Mouse (Mus musculus) stomach, postnatal 0 days (tissue): ENCODE data around the gene Cldn22. TPM values are rescaled to one million over a fixed set of nuclear protein-coding genes. Genes with fewer than 3 reads are reported as not detected.
A peak's percentile ranks its signal among the peaks of the same experiment; 100 is the strongest.

ENCODE experiments used
- ATAC-seq: fragments of 200-750 bp; cut with Nextera tagmentation; 2 replicates; pipeline ENCODE4 v1.8.0; 2017; ENCODE audit not compliant: low FRiP score, low TSS enrichment
- DNase-seq: peaks from one replicate; pipeline ENCODE4 v3.0.0-alpha.2; 2016; ENCODE audit warnings: low spot score
- H3K27ac ChIP-seq: fragments of 300-500 bp; sonication (generic); replicated peaks from 2 replicates; pipeline ENCODE4 v1.5.1; 2014; ENCODE audit warnings: mild to moderate bottlenecking, control low read depth
- H3K27me3 ChIP-seq: fragments of 300-500 bp; sonication (generic); 2 replicates; pipeline ENCODE4 v1.6.1; 2014; ENCODE audit warnings: low read length; ENCODE audit not compliant: control insufficient read depth, insufficient read depth
- H3K36me3 ChIP-seq: fragments of 300-500 bp; sonication (generic); 2 replicates; pipeline ENCODE4 v1.6.1; 2014; ENCODE audit warnings: low read length, mixed read lengths; ENCODE audit not compliant: control insufficient read depth, insufficient read depth
- H3K4me1 ChIP-seq: fragments of 300-500 bp; sonication (generic); replicated peaks from 2 replicates; pipeline ENCODE4 v1.6.1; 2014; ENCODE audit warnings: antibody characterized with exemption; ENCODE audit not compliant: control insufficient read depth, insufficient read depth
- H3K4me2 ChIP-seq: fragments of 300-500 bp; sonication (generic); replicated peaks from 2 replicates; pipeline ENCODE4 v1.6.1; 2014; ENCODE audit warnings: low read depth, mild to moderate bottlenecking, control low read depth, moderate library complexity
- H3K4me3 ChIP-seq: fragments of 300-500 bp; sonication (generic); 2 replicates; pipeline ENCODE4 v1.5.1; 2014; ENCODE audit warnings: low read depth, low read length, control low read depth
- H3K9ac ChIP-seq: fragments of 300-500 bp; sonication (generic); 2 replicates; pipeline ENCODE4 v1.6.1; 2014; ENCODE audit warnings: mild to moderate bottlenecking, low read length, control low read depth, mixed read lengths
- H3K9me3 ChIP-seq: fragments of 300-500 bp; sonication (generic); 2 replicates; pipeline ENCODE4 v1.6.1; 2016; ENCODE audit warnings: low read length; ENCODE audit not compliant: control insufficient read depth
- CTCF ChIP-seq: IDR thresholded peaks from 2 replicates; pipeline ENCODE4 v1.5.1; 2016; ENCODE audit warnings: antibody characterized with exemption, low read depth, mild to moderate bottlenecking, moderate library complexity
- EP300 ChIP-seq: optimal IDR thresholded peaks from 2 replicates; pipeline ENCODE3; 2016; ENCODE audit warnings: antibody characterized with exemption
- WGBS: fragments of 180-500 bp; shearing (Covaris S2); extraction: QIAGEN DNeasy Blood & Tissue Kit; methylation state at CpG from one replicate; pipeline ENCODE4 v1.1.7; 2014; 5-methylcytosine and 5-hydroxymethylcytosine counted together
- polyA plus RNA-seq: library from polyadenylated mRNA; unstranded; fragments of >200 nt; fragmentation: Nextera tagmentation; extraction: Ambion mirVana; gene quantifications from 2 replicates; pipeline ENCODE4 v1.2.1, GENCODE M21; 2015

Cldn22 gene
- polyA plus RNA-seq, 1 experiment from 2014 or later = not detected

DNA sequence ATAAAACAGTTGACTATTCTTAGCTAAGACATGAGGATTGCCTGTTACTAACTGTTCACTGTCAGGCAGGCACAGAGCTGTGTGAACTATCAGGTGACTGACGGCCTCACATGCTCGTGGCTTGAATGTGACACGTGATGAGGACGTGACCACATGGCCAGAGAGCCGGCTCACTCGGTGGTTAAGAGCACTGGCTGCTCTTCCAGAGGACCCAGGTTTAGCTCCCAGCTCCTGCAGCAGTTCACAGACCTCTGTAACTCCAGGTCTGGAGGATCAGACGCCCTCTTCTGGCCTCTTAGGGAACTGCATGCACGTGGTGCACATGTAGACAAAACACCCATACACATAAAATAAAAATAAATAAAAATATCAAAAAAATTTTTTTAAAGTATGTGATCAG is 25.6 kb downstream of the Cldn22 start:
- ATAC-seq (no peak), DNase-seq (no peak)
- no peak overlapping the region for H3K4me3 ChIP-seq
- H3K27ac ChIP-seq = no peak overlapping the region
- no peaks in the 10 kb centered on the region for H3K4me1 ChIP-seq
- WGBS = 77% methylated on average over 8 of the region's 8 CpGs
- H3K4me2 ChIP-seq = no peak overlapping the region
- TF ChIP-seq CTCF = peak; percentile 57
- no peak for TF ChIP-seq EP300
- no peak overlapping the region for H3K9ac ChIP-seq
- H3K27me3 ChIP-seq = no peaks in the 10 kb centered on the region
- no peaks in the 10 kb centered on the region for H3K9me3 ChIP-seq
- peaks cover 23% of the 10 kb centered on the region for H3K36me3 ChIP-seq

DNA sequence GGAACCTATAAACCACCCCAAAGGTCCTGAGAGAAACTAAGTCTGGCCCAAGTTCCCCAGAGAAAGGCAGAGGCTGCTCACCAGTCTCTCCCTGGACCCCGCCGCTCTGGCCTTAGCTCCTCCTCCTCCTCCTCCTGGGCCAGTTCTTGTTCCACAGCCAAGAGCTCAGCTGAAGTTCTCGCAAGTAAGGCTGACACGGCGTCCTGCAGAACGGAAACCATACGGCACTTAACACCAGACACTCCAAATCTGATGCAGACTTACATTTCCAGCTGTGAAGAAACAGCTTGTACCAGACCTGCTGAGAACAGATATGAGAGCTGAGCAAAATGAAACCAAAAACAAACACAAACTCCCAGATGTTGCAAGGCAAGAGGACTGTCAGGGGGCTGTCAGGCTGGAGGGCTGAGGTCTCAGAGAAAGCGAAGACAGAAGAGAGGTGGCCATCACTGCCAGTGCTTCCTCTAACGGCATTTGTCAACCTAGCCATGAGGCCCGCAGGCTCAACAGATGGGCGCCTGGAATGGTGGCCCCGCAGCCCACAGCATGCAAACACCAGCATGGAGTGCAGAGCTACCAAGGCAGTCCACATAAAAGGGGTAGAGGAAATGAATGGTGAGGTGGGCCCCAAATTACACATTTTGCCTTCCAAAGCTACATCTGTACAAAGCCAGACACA is 27.7 kb downstream of the Cldn22 start:
- TF ChIP-seq EP300 (no peak), CTCF (no peak)
- no peaks in the 10 kb centered on the region for H3K9me3 ChIP-seq
- DNase-seq (peak; percentile 39), ATAC-seq (peak; percentile 71; the same call in 1 of the 2 replicates)
- H3K4me1 ChIP-seq = no peaks in the 10 kb centered on the region
- H3K4me3 ChIP-seq = peak overlapping the region; percentile 10; the same call in 1 of the 2 replicates
- 53% methylated on average over 12 of the region's 12 CpGs for whole genome bisulfite sequencing
- no peaks in the 10 kb centered on the region for H3K27me3 ChIP-seq
- peak overlapping the region; percentile 42 for H3K4me2 ChIP-seq
- no peak overlapping the region; the same call in 1 of the 2 replicates for H3K9ac ChIP-seq
- peak overlapping the region; percentile 75 for H3K27ac ChIP-seq
- peaks cover 17% of the 10 kb centered on the region for H3K36me3 ChIP-seq

- no peak overlapping the region for H3K4me3 ChIP-seq
- no peak overlapping the region for H3K4me2 ChIP-seq
- peaks cover 11% of the 10 kb centered on the region for H3K36me3 ChIP-seq
- WGBS = 75% methylated on average over 5 of the region's 5 CpGs
- no peak overlapping the region for H3K9ac ChIP-seq
- no peaks in the 10 kb centered on the region for H3K9me3 ChIP-seq
- no peak overlapping the region for H3K27ac ChIP-seq
- ATAC-seq (no peak), DNase-seq (no peak)
- no peaks in the 10 kb centered on the region for H3K4me1 ChIP-seq
- no peak for TF ChIP-seq EP300
- TF ChIP-seq CTCF = no peak
- H3K27me3 ChIP-seq = no peaks in the 10 kb centered on the region
These were observed 28.5 kb downstream of the Cldn22 start for GRCm38 (mm10) chr8:47852737-47853136.

DNA sequence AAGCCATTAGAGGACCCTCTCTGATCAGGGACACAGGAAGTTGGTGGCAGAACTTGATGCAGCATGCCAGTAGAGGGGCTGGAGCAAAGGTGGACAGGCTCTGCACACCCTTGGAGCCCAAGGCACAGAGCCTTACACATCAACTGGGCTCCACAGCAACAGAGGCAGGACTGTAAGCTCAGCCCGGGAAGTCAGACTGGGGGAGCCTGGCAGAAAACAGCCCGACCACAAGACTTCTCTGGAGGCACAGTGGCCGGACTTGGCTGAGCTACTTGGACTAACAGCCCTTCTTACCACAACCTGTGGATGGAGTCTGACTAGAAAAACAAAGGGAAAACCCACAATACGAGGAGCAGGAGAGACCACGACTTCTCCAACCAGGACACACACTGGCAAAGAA is 29.1 kb downstream of the Cldn22 start:
- DNase-seq (no peak), ATAC-seq (no peak)
- Histone ChIP-seq H3K9me3 (no peaks in the 10 kb centered on the region), H3K36me3 (peaks cover 9% of the 10 kb centered on the region), H3K27me3 (no peaks in the 10 kb centered on the region), H3K9ac (no peak overlapping the region), H3K4me3 (no peak overlapping the region), H3K4me2 (no peak overlapping the region), H3K4me1 (no peaks in the 10 kb centered on the region), H3K27ac (0 out of 2 replicates have a peak overlapping the region, but pooled peaks have one; percentile 24)
- no peak for TF ChIP-seq CTCF
- TF ChIP-seq EP300 = no peak
- 82% methylated on average over 5 of the region's 5 CpGs for WGBS

DNA sequence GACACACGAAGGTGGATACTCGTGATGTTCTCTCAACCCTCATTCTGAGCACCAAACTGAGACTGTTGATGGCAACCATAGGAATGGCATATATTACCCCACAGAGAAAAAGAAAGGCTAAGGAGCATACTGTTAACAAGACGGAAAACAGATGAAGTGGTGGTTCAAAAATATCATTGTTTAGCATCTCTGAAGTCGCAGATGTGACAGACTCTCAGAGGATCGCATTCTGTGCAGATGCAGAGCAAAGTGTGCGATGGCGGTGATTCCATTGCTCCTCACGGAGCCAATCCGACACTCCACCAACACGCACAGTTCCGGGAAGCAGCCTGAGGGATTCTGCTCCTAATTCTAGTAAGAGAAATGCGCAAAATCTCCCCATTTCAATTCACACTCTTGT is 35.0 kb downstream of the Cldn22 start:
- Histone ChIP-seq H3K4me2 (no peak overlapping the region), H3K27ac (no peak overlapping the region), H3K4me1 (no peaks in the 10 kb centered on the region), H3K9ac (no peak overlapping the region), H3K36me3 (peaks cover 24% of the 10 kb centered on the region), H3K9me3 (no peaks in the 10 kb centered on the region), H3K4me3 (no peak overlapping the region), H3K27me3 (no peaks in the 10 kb centered on the region)
- ATAC-seq (no peak), DNase-seq (no peak)
- WGBS = 93% methylated on average over 12 of the region's 12 CpGs
- TF ChIP-seq EP300 (no peak), CTCF (no peak)

- no peak overlapping the region for H3K9ac ChIP-seq
- no peaks in the 10 kb centered on the region for H3K9me3 ChIP-seq
- 80% methylated on average over 8 of the region's 8 CpGs for WGBS
- no peak for ATAC-seq
- no peak overlapping the region for H3K27ac ChIP-seq
- peaks cover 33% of the 10 kb centered on the region for H3K36me3 ChIP-seq
- H3K4me1 ChIP-seq = no peaks in the 10 kb centered on the region
- no peak overlapping the region for H3K4me3 ChIP-seq
- no peaks in the 10 kb centered on the region for H3K27me3 ChIP-seq
- no peak overlapping the region for H3K4me2 ChIP-seq
- TF ChIP-seq CTCF (no peak), EP300 (no peak)
- no peak for DNase-seq
These were observed 42.3 kb downstream of the Cldn22 start for GRCm38 (mm10) chr8:47866568-47866967.
